Mouse (Mus musculus): ENCODE results near the gene Atg16l2. TPM values are rescaled to one million over a fixed set of nuclear protein-coding genes. Genes with fewer than 3 reads are reported as not detected.
A peak's percentile ranks its signal among the peaks of the same experiment; 100 is the strongest.

The Atg16l2 gene
- 5.2 and 6.2 TPM in 2 replicates for polyA plus RNA-seq (2015; fragmentation: Nextera tagmentation; extraction: Ambion mirVana)

DNA sequence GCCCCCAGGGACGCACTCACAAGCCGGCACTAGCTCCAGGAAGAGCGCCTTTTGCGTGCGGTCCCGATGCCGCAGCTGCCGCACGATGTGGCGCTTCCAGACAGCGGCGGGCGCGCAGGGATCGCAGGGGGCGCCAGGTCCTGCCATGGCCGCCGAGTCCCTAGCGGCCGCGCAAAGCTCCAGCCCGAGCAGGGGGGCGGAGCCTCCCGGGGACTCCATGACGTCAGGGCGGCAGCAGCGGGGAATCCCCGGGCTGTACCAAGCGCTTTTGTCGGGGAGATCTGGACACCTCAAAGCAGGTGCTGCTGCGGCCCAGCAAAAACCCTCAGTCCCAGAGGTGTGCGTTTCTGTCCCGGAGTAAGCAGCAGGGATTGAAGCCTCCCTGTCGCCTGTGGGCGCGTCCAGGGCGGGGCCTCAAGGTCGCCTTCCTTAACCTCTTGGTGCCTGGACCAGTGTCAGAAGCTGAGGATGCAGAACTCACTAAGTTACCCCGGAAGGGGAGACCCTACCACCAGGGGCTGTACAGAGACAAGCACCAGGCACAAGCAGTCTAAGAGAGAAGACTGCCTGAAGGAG lies at the start of gene Atg16l2:
Gene Atg16l2 (minus strand): TSS at position 371 of the 576 bp plus-strand sequence.
- peak; percentile 92 for ATAC-seq
- Histone ChIP-seq H3K27ac (ENCODE audit: low read depth, low read length) (peak within 1 kb of the TSS; percentile 54), H3K4me2 (replicated peaks; ENCODE audit: low read depth) (peak within 1 kb of the TSS; percentile 96), H3K4me3 (ENCODE audit: low read depth, low read length) (peak within 1 kb of the TSS; percentile 75), H3K9ac (ENCODE audit: low read depth, low read length) (peak within 1 kb of the TSS; percentile 73), H3K36me3 (ENCODE audit: control insufficient read depth, insufficient read depth) (no peaks in the 10 kb centered on the region), H3K4me1 (replicated peaks; ENCODE audit: control insufficient read depth, insufficient read depth, low read length) (peaks cover 3% of the 10 kb centered on the region; the same call in 1 of the 2 replicates), H3K27me3 (replicated peaks; ENCODE audit: control insufficient read depth, insufficient read depth, low read length) (no peaks in the 10 kb centered on the region), H3K9me3 (ENCODE audit: control insufficient read depth) (no peaks in the 10 kb centered on the region)
- WGBS = under 1% methylated on average over 39 of the region's 39 CpGs
- TF ChIP-seq CTCF (IDR thresholded peaks at IDR 0.05; ENCODE audit: low read depth) = peak; percentile 71

GRCm38 (mm10) chr7:101349861-101350260 lies 47.8 kb upstream of the Atg16l2 start:
- Histone ChIP-seq H3K27ac (ENCODE audit: low read depth, low read length) (no peak overlapping the region), H3K9me3 (ENCODE audit: control insufficient read depth) (no peaks in the 10 kb centered on the region), H3K27me3 (replicated peaks; ENCODE audit: control insufficient read depth, insufficient read depth, low read length) (no peaks in the 10 kb centered on the region), H3K4me1 (replicated peaks; ENCODE audit: control insufficient read depth, insufficient read depth, low read length) (no peaks in the 10 kb centered on the region), H3K4me3 (ENCODE audit: low read depth, low read length) (no peak overlapping the region), H3K9ac (ENCODE audit: low read depth, low read length) (no peak overlapping the region), H3K36me3 (ENCODE audit: control insufficient read depth, insufficient read depth) (0 out of 2 replicates have a peak, but pooled peaks cover 3% of the 10 kb centered on the region), H3K4me2 (replicated peaks; ENCODE audit: low read depth) (peak overlapping the region; percentile 14; the same call in 1 of the 2 replicates)
- TF ChIP-seq CTCF (IDR thresholded peaks at IDR 0.05; ENCODE audit: low read depth) = no peak
- 69% methylated on average over 2 of the region's 2 CpGs for WGBS
- ATAC-seq = no peak

GRCm38 (mm10) chr7:101348312-101348711 lies 46.3 kb upstream of the Atg16l2 start:
- Histone ChIP-seq H3K9me3 (ENCODE audit: control insufficient read depth) (no peaks in the 10 kb centered on the region), H3K9ac (ENCODE audit: low read depth, low read length) (peak overlapping the region; percentile 71), H3K4me3 (ENCODE audit: low read depth, low read length) (peak overlapping the region; percentile 73), H3K4me1 (replicated peaks; ENCODE audit: control insufficient read depth, insufficient read depth, low read length) (no peaks in the 10 kb centered on the region), H3K27me3 (replicated peaks; ENCODE audit: control insufficient read depth, insufficient read depth, low read length) (no peaks in the 10 kb centered on the region), H3K4me2 (replicated peaks; ENCODE audit: low read depth) (peak overlapping the region; percentile 96), H3K36me3 (ENCODE audit: control insufficient read depth, insufficient read depth) (peaks cover 11% of the 10 kb centered on the region; the same call in 1 of the 2 replicates), H3K27ac (ENCODE audit: low read depth, low read length) (peak overlapping the region; percentile 82)
- TF ChIP-seq CTCF (IDR thresholded peaks at IDR 0.05; ENCODE audit: low read depth) = no peak
- WGBS = under 1% methylated on average over 13 of the region's 13 CpGs
- ATAC-seq = peak; percentile 50

- H3K9me3 ChIP-seq (ENCODE audit: control insufficient read depth) = no peaks in the 10 kb centered on the region
- no peaks in the 10 kb centered on the region for H3K27me3 ChIP-seq (replicated peaks; ENCODE audit: control insufficient read depth, insufficient read depth, low read length)
- no peak for TF ChIP-seq CTCF (IDR thresholded peaks at IDR 0.05; ENCODE audit: low read depth)
- ATAC-seq = peak; percentile 81
- WGBS = under 1% methylated on average over 29 of the region's 35 CpGs
- peak within 1 kb of the TSS; percentile 82 for H3K27ac ChIP-seq (ENCODE audit: low read depth, low read length)
- no peaks in the 10 kb centered on the region for H3K4me1 ChIP-seq (replicated peaks; ENCODE audit: control insufficient read depth, insufficient read depth, low read length)
- H3K4me2 ChIP-seq (replicated peaks; ENCODE audit: low read depth) = peak within 1 kb of the TSS; percentile 96
- H3K9ac ChIP-seq (ENCODE audit: low read depth, low read length) = peak within 1 kb of the TSS; percentile 71
- H3K36me3 ChIP-seq (ENCODE audit: control insufficient read depth, insufficient read depth) = peaks cover 16% of the 10 kb centered on the region; the same call in 1 of the 2 replicates
- peak within 1 kb of the TSS; percentile 73 for H3K4me3 ChIP-seq (ENCODE audit: low read depth, low read length)
Measured at GRCm38 (mm10) chr7:101347767-101348270, 45.8 kb upstream of the Atg16l2 start, which contains the start of gene Arap1. TSS of gene Arap1 (plus strand) at chr7:101348067.

GRCm38 (mm10) chr7:101346991-101347390 lies 44.9 kb upstream of the Atg16l2 start:
- 81% methylated on average over 2 of the region's 2 CpGs for whole genome bisulfite sequencing
- no peak overlapping the region for H3K4me2 ChIP-seq (replicated peaks; ENCODE audit: low read depth)
- H3K4me3 ChIP-seq (ENCODE audit: low read depth, low read length) = no peak overlapping the region
- H3K27ac ChIP-seq (ENCODE audit: low read depth, low read length) = no peak overlapping the region
- H3K27me3 ChIP-seq (replicated peaks; ENCODE audit: control insufficient read depth, insufficient read depth, low read length) = no peaks in the 10 kb centered on the region
- no peak for TF ChIP-seq CTCF (IDR thresholded peaks at IDR 0.05; ENCODE audit: low read depth)
- no peak for ATAC-seq
- no peaks in the 10 kb centered on the region for H3K4me1 ChIP-seq (replicated peaks; ENCODE audit: control insufficient read depth, insufficient read depth, low read length)
- H3K9me3 ChIP-seq (ENCODE audit: control insufficient read depth) = no peaks in the 10 kb centered on the region
- H3K9ac ChIP-seq (ENCODE audit: low read depth, low read length) = no peak overlapping the region
- peaks cover 24% of the 10 kb centered on the region; the same call in 1 of the 2 replicates for H3K36me3 ChIP-seq (ENCODE audit: control insufficient read depth, insufficient read depth)

GRCm38 (mm10) chr7:101344892-101345291 lies 42.8 kb upstream of the Atg16l2 start:
- no peaks in the 10 kb centered on the region for H3K27me3 ChIP-seq (replicated peaks; ENCODE audit: control insufficient read depth, insufficient read depth, low read length)
- H3K4me1 ChIP-seq (replicated peaks; ENCODE audit: control insufficient read depth, insufficient read depth, low read length) = no peaks in the 10 kb centered on the region
- ATAC-seq = no peak
- no peak overlapping the region for H3K9ac ChIP-seq (ENCODE audit: low read depth, low read length)
- WGBS = 69% methylated on average over 4 of the region's 4 CpGs
- no peak overlapping the region for H3K27ac ChIP-seq (ENCODE audit: low read depth, low read length)
- H3K4me2 ChIP-seq (replicated peaks; ENCODE audit: low read depth) = no peak overlapping the region
- no peak overlapping the region for H3K4me3 ChIP-seq (ENCODE audit: low read depth, low read length)
- peaks cover 24% of the 10 kb centered on the region; the same call in 1 of the 2 replicates for H3K36me3 ChIP-seq (ENCODE audit: control insufficient read depth, insufficient read depth)
- H3K9me3 ChIP-seq (ENCODE audit: control insufficient read depth) = no peaks in the 10 kb centered on the region
- no peak for TF ChIP-seq CTCF (IDR thresholded peaks at IDR 0.05; ENCODE audit: low read depth)
